Mouse (Mus musculus): ENCODE measurements around the gene Ncaph. TPM values are rescaled to one million over a fixed set of nuclear protein-coding genes. Genes with fewer than 3 reads are reported as not detected.
"Not testable (repeated sequence)": the region's sequence is repeated elsewhere in the genome, so short reads cannot be mapped to it uniquely, and the experiment has no call there.

Gene Ncaph
- 6.0 and 6.1 TPM in 2 replicates for polyA plus RNA-seq (2012; rRNA removed)

GRCm38 (mm10) chr2:127133621-127134461 is at the start of gene Ncaph:
Gene Ncaph, minus strand, starts transcription at chr2:127133954.
- Histone ChIP-seq H3K27ac (ENCODE audit: control insufficient read depth, insufficient read depth, low read depth, low read length) (peak within 1 kb of the TSS; percentile 98), H3K4me1 (ENCODE audit: control insufficient read depth, insufficient read depth, low read length) (peaks cover 17% of the 10 kb centered on the region)
- TF ChIP-seq POLR2A (IDR thresholded peaks at IDR 0.05; ENCODE audit: control insufficient read depth, low read depth, low read length) (peak; percentile 93), CTCF (IDR thresholded peaks at IDR 0.05; ENCODE audit: control insufficient read depth, insufficient read depth, insufficient replicate concordance, low read depth, low read length) (no peak)

GRCm38 (mm10) chr2:127182598-127183381 is 49.0 kb upstream of the Ncaph start:
- TF ChIP-seq CTCF (IDR thresholded peaks at IDR 0.05; ENCODE audit: control insufficient read depth, insufficient read depth, insufficient replicate concordance, low read depth, low read length), result no peak
- peak; percentile 43 for TF ChIP-seq POLR2A (IDR thresholded peaks at IDR 0.05; ENCODE audit: control insufficient read depth, low read depth, low read length)
- Histone ChIP-seq H3K27ac (ENCODE audit: control insufficient read depth, insufficient read depth, low read depth, low read length) (peak overlapping the region; percentile 32), H3K4me3 (ENCODE audit: control insufficient read depth, low read depth, low read length) (peak overlapping the region; percentile 81), H3K27me3 (ENCODE audit: control insufficient read depth, insufficient read depth, low read length) (no peaks in the 10 kb centered on the region), H3K4me1 (ENCODE audit: control insufficient read depth, insufficient read depth, low read length) (no peaks in the 10 kb centered on the region), H3K36me3 (ENCODE audit: control insufficient read depth, insufficient read depth, low read length) (no peaks in the 10 kb centered on the region)

More at GRCm38 (mm10) chr2:127133621-127134461, at the start of gene Ncaph:
- H3K27me3 ChIP-seq (ENCODE audit: control insufficient read depth, insufficient read depth, low read length), result no peaks in the 10 kb centered on the region
- no peaks in the 10 kb centered on the region for H3K36me3 ChIP-seq (ENCODE audit: control insufficient read depth, insufficient read depth, low read length)
- peak within 1 kb of the TSS; percentile 97 for H3K4me3 ChIP-seq (ENCODE audit: control insufficient read depth, low read depth, low read length)

GRCm38 (mm10) chr2:127166261-127166660 is 32.5 kb upstream of the Ncaph start:
- not testable (repeated sequence) for H3K27me3 ChIP-seq (ENCODE audit: control insufficient read depth, insufficient read depth, low read length); H3K4me3 ChIP-seq (ENCODE audit: control insufficient read depth, low read depth, low read length); H3K4me1 ChIP-seq (ENCODE audit: control insufficient read depth, insufficient read depth, low read length); H3K36me3 ChIP-seq (ENCODE audit: control insufficient read depth, insufficient read depth, low read length); H3K27ac ChIP-seq (ENCODE audit: control insufficient read depth, insufficient read depth, low read depth, low read length)

GRCm38 (mm10) chr2:127165675-127166074 is 31.9 kb upstream of the Ncaph start:
- H3K27me3 ChIP-seq (ENCODE audit: control insufficient read depth, insufficient read depth, low read length), result no peaks in the 10 kb centered on the region
- H3K4me1 ChIP-seq (ENCODE audit: control insufficient read depth, insufficient read depth, low read length), result no peaks in the 10 kb centered on the region
- no peak overlapping the region for H3K27ac ChIP-seq (ENCODE audit: control insufficient read depth, insufficient read depth, low read depth, low read length)
- no peaks in the 10 kb centered on the region for H3K36me3 ChIP-seq (ENCODE audit: control insufficient read depth, insufficient read depth, low read length)
- no peak for TF ChIP-seq POLR2A (IDR thresholded peaks at IDR 0.05; ENCODE audit: control insufficient read depth, low read depth, low read length)
- TF ChIP-seq CTCF (IDR thresholded peaks at IDR 0.05; ENCODE audit: control insufficient read depth, insufficient read depth, insufficient replicate concordance, low read depth, low read length), result no peak
- no peak overlapping the region for H3K4me3 ChIP-seq (ENCODE audit: control insufficient read depth, low read depth, low read length)

- TF ChIP-seq CTCF (IDR thresholded peaks at IDR 0.05; ENCODE audit: control insufficient read depth, insufficient read depth, insufficient replicate concordance, low read depth, low read length) (no peak), POLR2A (IDR thresholded peaks at IDR 0.05; ENCODE audit: control insufficient read depth, low read depth, low read length) (no peak)
- Histone ChIP-seq H3K36me3 (ENCODE audit: control insufficient read depth, insufficient read depth, low read length) (no peaks in the 10 kb centered on the region), H3K27ac (ENCODE audit: control insufficient read depth, insufficient read depth, low read depth, low read length) (no peak overlapping the region), H3K4me3 (ENCODE audit: control insufficient read depth, low read depth, low read length) (no peak overlapping the region), H3K4me1 (ENCODE audit: control insufficient read depth, insufficient read depth, low read length) (peaks cover 9% of the 10 kb centered on the region), H3K27me3 (ENCODE audit: control insufficient read depth, insufficient read depth, low read length) (no peaks in the 10 kb centered on the region)
Measured at GRCm38 (mm10) chr2:127145699-127146098, 11.9 kb upstream of the Ncaph start.

GRCm38 (mm10) chr2:127143158-127144063 is 9.7 kb upstream of the Ncaph start, which contains the start of gene Itpripl1:
Gene Itpripl1, minus strand, starts transcription at chr2:127143442.
- peak within 1 kb of the TSS; percentile 39; the same call in 1 of the 2 replicates for H3K27ac ChIP-seq (ENCODE audit: control insufficient read depth, insufficient read depth, low read depth, low read length)
- TF ChIP-seq POLR2A (IDR thresholded peaks at IDR 0.05; ENCODE audit: control insufficient read depth, low read depth, low read length) (peak; percentile 37), CTCF (IDR thresholded peaks at IDR 0.05; ENCODE audit: control insufficient read depth, insufficient read depth, insufficient replicate concordance, low read depth, low read length) (no peak)
- no peaks in the 10 kb centered on the region for H3K36me3 ChIP-seq (ENCODE audit: control insufficient read depth, insufficient read depth, low read length)
- H3K4me1 ChIP-seq (ENCODE audit: control insufficient read depth, insufficient read depth, low read length), result peaks cover 9% of the 10 kb centered on the region
- no peaks in the 10 kb centered on the region for H3K27me3 ChIP-seq (ENCODE audit: control insufficient read depth, insufficient read depth, low read length)
- H3K4me3 ChIP-seq (ENCODE audit: control insufficient read depth, low read depth, low read length), result peak within 1 kb of the TSS; percentile 90

Data from testis, adult 2 months (tissue).